Mouse (Mus musculus) T-helper 17 cell (primary cell): ENCODE measurements around the gene Tle6.

ENCODE experiments used
- in situ Hi-C, 2 experiments: fragments of 300-600 bp; cut with MboI, MseI; formaldehyde crosslinking; loops; 1 replicate in 1 of 2; 2 replicates in 1 of 2; pipeline ENCODE4 v1.15.1; 2025; ENCODE audit warnings: high pct_unique_total_duplicates in 2 of 2

The Tle6 gene

GRCm38 (mm10) chr10:81595599-81595998 lies 5.3 kb downstream of the Tle6 start:
- in situ Hi-C loops, result no loop called here

- in situ Hi-C loops, result no loop called here
Observed at GRCm38 (mm10) chr10:81593935-81594334, 6.9 kb downstream of the Tle6 start.

- in situ Hi-C loops, result no loop called here
Observed at GRCm38 (mm10) chr10:81593223-81593622, 7.7 kb downstream of the Tle6 start.

- in situ Hi-C loops, result no loop called here
Observed at GRCm38 (mm10) chr10:81592631-81593030, 8.2 kb downstream of the Tle6 start.

DNA sequence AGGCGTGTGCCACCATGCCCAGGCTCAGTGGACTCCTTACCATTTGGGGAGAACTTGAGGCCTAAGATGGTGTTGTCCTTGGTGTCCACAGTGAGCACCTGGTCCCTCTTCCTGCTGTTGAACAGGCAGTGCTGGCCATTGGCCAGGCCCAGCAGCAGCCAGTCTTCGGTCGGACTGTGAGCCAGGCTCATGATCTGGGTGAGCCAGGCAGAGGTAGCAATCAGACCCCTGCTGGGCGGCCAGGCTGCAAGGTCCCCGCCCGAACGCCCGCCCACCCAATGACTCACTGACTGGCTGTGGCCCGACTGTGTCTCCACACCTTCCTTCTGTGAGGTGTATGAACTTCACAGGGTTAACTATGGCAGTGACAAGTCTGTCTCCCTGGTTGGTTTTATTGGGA lies 9.0 kb downstream of the Tle6 start:
- in situ Hi-C loops, result no loop called here

DNA sequence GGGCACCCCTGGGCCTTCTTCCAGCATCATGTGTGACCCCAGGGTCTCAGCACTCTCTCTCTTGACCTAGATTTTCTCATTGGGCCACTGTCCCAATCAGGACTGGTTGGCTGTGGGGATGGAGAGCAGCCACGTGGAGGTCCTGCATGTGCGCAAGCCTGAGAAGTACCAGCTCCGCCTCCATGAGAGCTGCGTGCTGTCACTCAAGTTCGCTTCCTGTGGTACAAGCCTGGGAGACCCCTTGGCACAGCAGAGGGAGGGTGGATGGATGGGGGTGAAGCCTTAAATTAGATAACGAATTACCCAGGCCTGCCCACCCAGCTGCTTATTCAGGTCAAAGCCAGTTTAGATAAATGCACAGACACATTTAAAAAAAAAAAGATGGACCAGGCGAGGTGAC lies 12.1 kb downstream of the Tle6 start:
- in situ Hi-C loops, result no loop called here

GRCm38 (mm10) chr10:81583347-81583746 lies 17.5 kb downstream of the Tle6 start:
- in situ Hi-C loops, result no loop called here

DNA sequence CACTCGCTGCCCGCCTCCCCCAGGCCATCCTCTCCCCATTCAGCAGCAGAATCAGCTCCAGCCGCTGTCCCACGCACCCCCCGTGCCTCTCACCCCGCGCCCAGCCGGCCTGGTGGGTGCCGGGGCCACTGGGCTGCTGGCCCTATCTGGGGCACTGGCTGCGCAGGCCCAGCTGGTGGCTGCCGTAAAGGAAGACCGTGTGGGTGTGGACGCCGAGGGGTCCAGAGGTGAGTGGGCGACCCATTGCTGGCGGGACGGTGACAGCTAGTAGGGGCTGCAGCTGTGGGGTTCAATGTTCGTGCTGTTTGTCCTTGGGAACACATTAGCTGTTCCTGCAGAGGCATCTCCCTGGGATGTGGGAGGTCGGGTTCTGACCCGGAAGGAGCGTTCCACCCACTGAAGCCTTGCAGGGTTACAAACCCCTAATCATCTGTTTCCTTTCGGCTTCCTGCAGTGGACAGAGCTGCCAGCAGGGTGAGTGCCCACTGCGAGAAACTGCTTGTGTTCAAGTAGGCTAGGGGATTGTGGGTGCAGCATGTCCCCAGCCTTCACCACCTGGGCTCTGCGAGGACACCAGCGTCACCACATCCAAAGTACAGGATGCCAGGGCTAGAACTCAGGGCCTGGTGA lies 20.3 kb downstream of the Tle6 start:
- in situ Hi-C loops, result no loop called here

DNA sequence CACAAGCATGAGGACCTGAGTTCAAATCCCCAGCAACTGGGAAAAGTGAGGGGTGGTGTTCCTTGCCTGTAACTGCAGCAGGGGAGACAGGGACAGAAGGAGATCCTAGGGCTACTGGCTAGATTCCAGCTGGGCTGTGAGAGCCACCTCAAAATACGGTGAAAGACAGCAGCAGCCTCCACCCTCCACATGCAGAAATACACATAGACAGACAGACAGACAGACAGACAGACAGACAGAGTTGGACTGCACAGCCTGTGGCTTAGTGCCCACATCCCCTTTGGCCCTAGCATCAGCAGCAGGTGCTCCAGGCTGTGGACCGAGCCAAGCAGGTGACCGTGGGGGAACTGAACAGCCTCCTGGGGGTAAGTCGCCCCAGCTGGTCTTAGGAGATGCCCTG lies 20.9 kb downstream of the Tle6 start:
- in situ Hi-C loops, result no loop called here

DNA sequence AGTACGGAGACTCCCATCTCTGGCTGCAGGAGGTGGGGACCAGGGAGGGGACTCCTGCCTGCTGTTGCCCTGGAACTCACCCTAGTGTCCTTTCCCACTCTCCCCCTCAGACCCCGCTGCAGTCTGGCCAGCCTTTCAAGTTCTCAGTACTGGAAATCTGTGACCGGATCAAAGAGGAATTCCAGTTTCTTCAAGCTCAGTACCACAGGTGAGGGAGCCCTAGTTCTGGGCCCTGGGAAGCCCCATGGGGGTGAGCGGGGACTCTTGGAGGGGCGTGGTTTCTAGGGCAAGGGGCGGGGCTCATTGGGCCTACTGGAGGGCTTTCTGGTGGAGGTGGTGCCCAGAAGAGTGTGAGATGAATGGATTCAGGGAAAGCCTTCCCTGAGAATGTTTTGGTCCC lies 25.2 kb downstream of the Tle6 start:
- in situ Hi-C loops, result no loop called here

DNA sequence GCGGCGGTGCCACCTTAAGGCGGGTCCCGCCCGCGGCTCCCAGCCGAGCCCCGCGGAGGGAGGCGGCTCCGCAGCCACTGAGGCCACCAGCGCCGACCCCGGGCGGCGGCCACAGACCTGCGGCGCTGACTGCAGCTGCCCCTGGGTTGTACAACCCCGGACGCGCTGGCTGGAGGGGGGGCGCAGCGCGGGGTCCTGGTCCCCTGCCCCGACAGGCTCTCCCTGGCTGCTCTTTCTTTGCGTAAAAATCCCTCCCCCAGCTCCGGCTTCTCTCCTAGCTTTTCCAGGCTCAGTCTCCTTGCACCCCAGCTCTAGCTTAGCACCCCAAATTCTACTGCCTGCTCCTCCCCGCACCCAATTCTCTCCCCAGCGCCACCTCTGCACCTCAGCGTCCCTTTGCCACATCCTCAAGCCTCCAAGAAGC lies 25.7 kb downstream of the Tle6 start:
- in situ Hi-C loops, result no loop called here

DNA sequence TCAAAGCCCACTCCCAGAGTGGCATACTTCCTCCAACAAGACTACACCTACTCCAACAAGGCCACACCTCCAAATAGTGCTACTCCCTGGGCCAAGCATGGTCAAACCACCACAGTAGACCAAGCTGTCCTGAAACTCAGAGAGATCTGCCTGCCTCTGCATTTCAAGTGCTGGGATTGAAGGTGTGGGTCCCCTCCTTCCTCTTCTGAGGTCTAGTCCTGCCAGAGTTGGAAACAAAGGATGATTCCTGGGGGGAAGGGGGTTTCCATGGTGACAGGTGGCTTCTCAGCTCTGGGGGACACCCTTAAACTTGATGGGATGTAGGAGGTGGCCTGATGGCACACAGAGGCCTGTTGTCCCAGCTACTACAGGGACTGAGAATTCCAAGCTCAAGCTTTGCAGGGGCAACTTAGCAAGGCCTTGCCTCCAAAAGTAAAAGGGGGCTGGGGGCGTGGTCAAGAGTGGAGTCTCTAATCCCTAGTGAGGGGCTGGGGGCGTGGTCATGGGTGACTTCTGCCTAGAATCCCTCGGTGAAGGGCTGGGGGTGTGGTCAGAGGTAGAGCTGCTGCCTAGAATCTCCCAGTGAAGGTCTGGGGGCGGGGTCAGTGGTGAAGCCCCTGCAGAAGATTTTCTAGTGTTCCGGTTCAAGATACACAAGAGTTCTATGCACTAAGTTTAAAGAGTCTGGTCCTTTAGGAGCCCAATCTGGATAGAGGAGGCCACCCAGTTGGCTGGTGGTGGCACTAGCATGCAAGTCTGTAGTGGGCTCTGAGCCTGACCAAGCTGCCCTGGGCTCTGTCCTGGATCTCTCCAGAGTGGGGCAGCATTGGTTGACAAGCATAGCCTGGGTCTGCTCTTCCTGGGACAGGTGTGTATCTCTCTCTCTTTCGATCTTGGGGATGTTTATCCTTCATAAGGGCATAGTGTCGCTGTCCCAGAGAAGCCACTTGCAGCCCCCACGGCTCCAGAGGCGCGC lies 26.5 kb downstream of the Tle6 start, which contains the start of gene Tle2:
TSS of gene Tle2 (plus strand) at position 481 of the 976 bp plus-strand sequence.
- in situ Hi-C loops, result loop anchor here in 1 of 2 experiments (5.0 kb wide), 1 partner anchor 33 kb away; the partner anchor contains the start of gene BC025920

DNA sequence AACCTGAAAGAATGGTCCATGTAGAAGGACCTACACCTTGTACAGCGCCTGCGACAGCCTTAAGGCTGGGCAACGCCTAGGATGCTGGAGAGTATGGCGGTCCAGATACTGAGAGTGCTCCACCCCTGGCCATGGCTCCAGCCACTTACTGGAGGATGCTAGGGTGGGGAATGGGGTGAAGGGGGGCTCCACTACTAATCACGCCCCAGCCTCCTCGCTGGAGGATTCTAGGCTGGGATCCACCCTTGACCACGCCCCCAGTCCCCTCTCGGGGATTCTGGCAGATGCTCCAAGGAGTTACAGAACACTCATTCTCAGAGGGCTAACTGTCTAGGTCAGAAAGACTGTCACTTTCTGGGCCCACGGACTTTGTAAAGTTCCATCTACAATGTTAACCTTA lies 27.9 kb downstream of the Tle6 start:
- in situ Hi-C loops, result loop anchor here in 1 of 2 experiments (5.0 kb wide), 1 partner anchor 34 kb away; the partner anchor contains the start of gene BC025920

GRCm38 (mm10) chr10:81572133-81572671 lies 28.7 kb downstream of the Tle6 start:
- in situ Hi-C loops, result loop anchor here in 1 of 2 experiments (5.0 kb wide), 1 partner anchor 35 kb away; the partner anchor contains the start of gene BC025920

DNA sequence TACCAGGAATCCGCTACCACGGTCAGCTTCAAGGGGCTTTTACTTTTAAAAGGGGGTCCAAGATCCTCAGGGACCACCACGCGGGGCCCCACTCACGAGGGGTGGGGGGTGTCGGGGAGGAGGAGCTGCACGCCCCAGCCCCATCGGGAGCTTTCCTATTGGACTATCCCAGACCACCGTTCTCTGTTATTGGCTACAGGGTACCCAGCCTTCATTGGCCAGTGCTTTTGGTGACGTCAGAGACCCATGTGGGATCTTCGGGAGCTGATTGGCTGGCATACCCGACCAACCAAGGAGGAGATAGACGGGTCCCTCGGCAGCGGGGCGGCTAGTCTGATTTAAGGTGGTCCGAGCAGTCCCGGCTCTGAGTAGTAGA lies 29.4 kb downstream of the Tle6 start:
- in situ Hi-C loops, result loop anchor here in 1 of 2 experiments (5.0 kb wide), 1 partner anchor 36 kb away; the partner anchor contains the start of gene BC025920

- in situ Hi-C loops, result loop anchor here in 1 of 2 experiments (5.0 kb wide), 1 partner anchor 36 kb away; the partner anchor contains the start of gene BC025920
Observed at GRCm38 (mm10) chr10:81570831-81571500, 29.9 kb downstream of the Tle6 start.

DNA sequence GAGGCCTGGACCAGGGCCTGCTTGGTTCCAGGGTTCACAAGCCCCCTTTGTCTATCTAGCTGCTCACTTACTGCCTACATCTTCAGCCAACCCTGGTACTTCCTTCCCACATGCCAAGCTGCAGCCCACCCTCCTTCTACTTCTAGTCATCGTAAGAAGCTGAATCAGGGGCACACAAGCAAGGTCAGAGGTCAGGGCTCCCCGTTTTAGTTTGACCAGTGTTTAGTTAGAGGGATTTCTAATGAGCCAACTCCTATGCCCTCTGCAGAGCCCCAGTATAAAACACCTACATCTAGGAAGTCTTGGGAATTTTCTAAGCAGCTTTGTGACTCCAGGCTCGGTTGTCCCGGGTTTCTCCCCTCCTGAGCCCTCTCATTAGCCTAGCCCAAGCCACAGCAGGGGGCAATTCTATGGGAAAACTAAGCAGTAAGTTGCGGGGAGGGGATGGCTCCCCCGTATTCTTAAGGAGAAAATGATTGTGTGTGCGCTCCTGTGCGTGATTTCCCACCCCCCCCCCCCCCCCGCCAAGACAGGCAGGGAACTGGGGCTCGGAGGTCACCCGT lies 30.6 kb downstream of the Tle6 start:
- in situ Hi-C loops, result loop anchor here in 1 of 2 experiments (5.0 kb wide), 1 partner anchor 37 kb away; the partner anchor contains the start of gene BC025920

DNA sequence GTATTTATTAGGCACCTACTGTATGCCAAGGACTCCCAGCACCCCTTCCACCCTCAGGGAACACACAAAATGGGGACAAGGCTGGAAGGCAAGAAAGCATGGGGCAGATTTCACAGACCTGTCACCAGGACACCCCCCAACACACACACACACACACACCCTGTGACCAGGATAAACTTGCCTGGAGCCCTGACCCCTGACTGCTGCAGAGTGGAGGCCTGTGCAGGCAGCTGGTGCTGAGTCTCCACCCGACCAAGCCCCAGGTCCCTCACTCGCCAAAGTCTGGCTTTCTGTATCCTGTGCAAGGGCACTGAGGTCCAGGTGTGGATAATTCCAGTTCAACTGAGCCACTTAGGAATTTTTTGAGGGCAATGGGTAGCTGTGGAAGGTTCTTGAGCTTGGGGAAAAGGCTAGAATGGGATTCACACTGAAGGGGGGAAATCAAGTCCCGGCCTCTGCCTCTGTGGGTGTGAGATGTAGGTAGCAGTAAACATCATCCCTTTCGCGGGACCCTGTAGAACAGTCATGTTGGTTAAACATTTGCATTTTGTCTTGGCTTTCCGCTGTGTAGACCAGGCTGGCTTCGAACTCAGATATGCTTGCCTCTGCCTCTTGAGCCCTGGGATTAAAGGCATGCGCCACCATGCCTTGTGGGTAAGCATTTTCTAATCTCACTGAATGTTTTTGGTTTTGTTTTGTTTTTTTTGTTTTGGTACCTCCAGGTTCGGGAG lies 31.2 kb downstream of the Tle6 start:
- in situ Hi-C loops, result loop anchor here in 1 of 2 experiments (5.0 kb wide), 1 partner anchor 38 kb away; the partner anchor contains the start of gene BC025920

DNA sequence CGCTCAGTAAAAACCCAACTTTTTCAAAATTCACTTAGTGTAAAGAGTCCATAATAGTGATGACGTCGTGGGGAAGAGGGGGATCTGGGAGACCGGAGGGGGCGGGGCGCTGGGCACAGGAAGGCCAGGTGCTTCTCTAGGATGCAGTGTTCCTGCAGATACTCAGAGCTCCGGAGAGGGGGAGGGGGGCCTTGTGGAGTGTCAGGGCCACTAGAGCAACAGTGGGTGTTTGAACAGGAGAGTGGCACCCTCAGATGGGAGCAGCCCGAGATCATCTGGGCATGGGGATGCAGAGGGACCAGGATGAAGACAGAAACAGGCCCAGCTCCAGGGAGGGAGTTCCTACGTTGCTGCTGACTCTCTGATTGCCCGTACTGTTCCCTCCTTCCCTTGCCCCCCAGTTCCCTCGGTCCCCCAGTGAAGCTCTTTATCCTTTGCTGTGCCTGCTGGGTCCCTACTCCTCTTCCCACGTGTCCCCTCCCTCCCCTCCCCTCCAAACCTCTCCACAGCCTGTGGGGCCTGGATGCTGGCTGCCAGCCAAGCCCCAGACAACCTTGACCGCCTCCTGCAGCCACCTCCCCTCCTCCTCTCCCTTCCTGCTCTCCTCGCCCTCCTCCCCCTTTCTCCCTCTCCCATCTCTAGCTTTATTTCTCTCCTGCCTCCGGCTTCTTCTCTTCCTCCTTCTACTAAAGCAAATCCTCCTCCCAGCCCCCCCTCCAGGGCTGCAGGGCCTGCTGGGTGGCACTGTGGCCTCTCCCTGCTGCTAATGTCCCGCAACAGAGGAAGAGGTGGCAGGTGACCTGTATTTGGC lies 32.3 kb downstream of the Tle6 start:
- in situ Hi-C loops, result no loop called here
